Mouse (Mus musculus) monocyte, adult 5-6 weeks (primary cell): ENCODE results near the gene Gpn3. TPM values are rescaled to one million over a fixed set of nuclear protein-coding genes. Genes with fewer than 3 reads are reported as not detected.

ENCODE experiments used
- ATAC-seq: fragments of 153-309, 156-312 bp; replicated peaks from 2 replicates; pipeline ENCODE4 v1.8.0; 2017; ENCODE audit warnings: mild to moderate bottlenecking; ENCODE audit not compliant: low TSS enrichment, insufficient number of reproducible peaks, severe bottlenecking, poor library complexity, low FRiP score
- total RNA-seq: library from RNA; stranded (forward); fragments of 200-1000, 200-491, 200-594 nt; gene quantifications from 3 replicates; pipeline ENCODE4 v1.2.3, GENCODE M21; 2017

The Gpn3 gene
- total RNA-seq, 1 experiment from 2014 or later: 45.0 TPM

DNA sequence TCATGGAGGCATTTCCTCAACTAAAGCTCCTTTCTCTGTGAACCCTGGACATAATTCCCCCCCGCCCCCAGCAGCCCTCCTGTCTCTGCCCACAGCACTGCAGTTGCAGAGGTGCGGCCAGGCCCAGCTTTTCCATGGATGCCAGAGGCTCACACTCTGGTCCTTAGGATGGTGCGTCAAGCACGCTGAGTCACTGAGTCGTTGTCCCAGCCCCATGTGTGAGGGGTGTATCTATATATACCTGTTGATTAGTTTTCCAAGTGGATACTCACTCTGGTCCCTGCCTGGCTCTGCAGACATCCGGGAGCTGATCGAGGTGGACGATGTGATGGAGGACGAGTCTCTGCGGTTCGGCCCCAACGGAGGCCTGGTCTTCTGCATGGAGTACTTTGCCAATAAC, 6.5 kb downstream of the Gpn3 start:
- ATAC-seq: no peak

DNA sequence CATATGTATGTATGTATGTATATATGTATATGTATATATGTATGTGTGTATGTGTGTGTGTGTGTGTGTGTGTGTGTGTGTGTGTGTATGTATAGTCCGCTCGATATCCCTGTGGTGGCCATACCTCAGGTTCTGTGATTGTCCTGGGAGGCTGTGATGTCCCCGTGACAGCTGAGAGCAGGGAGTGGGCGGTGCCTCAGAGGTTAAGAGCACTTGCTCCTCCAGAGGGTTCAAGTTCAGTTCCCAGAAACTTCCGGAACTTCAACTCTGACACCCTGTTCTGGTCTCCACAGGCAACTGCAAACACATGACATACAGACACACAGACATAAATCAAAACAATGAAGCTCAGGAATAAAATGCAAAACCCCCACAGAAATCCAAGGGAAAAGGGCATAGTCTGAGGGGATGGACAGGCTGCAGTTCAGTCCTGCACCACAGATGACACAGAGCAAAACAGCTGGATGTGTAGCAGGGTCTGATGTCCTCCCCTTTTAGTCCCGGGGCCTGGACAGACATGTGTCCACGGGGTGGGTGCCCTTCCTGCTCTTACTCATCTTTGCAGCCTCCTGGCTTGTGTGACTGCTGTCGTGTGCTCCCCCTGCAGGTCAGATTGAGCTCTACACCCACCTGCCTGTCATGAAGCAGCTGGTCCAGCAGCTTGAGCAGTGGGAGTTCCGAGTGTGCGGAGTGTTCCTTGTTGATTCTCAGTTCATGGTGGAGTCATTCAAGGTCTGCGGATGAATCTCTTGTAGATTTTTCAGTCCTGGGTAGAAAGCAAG, 7.9 kb downstream of the Gpn3 start:
- peak; percentile 95 for ATAC-seq

DNA sequence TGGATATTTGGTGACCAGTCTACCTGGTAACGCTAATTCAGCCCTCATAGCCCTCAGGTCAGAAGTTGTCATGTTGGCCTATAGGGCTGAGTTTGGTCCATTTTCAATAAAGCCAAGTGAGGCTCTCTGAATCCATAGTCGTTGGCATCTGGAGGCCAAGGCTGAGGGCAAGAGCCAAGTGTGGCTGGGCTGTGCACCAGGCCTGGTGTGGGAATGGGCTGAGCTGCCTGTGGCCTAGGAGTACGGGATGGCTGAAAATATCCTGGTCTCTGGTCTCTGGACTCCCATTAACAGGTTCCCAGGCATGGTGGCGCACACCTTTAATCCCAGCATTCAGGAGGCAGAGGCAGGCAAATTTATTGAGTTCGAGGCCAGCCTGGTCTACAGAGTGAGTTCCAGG, 18.3 kb downstream of the Gpn3 start:
- ATAC-seq: no peak

DNA sequence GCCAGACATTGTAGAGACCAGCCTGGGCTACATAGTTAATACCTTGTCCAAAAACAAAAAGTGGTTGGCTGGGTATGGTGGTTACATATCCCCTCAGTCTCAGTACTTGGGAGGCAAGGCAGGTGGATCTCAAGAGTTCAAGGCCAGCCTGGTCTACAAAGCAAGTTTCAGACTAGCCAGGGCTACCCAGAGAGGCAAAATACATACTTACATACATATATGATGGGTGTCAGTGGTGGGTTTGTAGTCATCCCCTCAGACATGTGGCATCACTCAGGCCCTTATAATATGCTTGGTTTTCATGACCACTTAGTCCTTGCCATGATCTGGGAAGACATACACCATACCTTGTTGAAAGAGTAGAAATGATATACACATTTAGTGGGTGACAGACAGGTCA, 19.0 kb downstream of the Gpn3 start:
- no peak for ATAC-seq

DNA sequence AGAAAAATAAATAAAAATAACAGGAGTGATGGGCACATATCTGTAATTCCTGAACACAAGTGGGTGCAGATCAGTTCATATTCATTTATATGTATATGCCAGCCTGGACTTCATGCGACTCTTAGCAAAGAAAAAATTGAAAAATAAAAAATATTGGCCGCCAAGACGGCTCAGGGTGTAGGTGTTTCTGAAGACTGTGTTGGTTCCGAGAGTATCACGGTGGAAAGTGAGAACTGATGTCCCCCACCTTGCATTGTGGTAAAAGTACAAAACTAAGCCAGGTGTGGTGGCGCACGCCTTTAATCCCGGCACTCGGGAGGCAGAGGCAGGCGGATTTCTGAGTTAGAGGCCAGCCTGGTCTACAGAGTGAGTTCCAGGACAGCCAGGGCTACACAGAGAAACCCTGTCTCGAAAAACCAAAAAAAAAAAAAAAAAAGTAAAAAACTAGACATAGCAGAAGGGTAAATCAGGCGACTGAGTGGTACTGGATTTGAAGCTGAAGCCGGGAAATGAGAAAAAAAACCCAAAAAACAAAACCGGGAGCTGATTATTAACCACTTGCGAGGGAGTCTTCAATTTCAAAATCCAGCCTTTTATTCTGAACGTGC, 19.6 kb downstream of the Gpn3 start:
- ATAC-seq: no peak

DNA sequence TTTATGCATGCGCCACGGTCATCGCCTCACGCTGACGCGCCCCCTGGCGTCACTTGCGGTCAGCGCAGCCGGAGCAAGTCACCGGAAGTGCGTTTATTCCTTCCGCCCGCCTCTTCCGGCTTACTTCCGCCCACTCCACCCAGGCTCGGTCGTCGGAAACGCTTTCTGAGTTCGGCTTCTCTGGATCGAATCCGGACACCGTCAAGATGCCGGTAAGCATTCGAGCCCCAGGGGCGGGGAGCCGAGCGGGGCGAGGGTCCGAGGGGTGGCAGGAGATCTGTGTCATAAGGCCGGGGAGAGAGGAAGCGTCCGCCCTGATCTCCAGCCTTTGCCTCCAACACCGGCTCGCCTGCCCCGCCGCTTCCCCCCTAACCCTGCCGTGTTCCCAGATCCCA, 20.1 kb downstream of the Gpn3 start, which contains the start of gene Arpc3:
Gene Arpc3 (plus strand): TSS at position 93 of the 395 bp plus-strand sequence.
- ATAC-seq: peak; percentile 91

DNA sequence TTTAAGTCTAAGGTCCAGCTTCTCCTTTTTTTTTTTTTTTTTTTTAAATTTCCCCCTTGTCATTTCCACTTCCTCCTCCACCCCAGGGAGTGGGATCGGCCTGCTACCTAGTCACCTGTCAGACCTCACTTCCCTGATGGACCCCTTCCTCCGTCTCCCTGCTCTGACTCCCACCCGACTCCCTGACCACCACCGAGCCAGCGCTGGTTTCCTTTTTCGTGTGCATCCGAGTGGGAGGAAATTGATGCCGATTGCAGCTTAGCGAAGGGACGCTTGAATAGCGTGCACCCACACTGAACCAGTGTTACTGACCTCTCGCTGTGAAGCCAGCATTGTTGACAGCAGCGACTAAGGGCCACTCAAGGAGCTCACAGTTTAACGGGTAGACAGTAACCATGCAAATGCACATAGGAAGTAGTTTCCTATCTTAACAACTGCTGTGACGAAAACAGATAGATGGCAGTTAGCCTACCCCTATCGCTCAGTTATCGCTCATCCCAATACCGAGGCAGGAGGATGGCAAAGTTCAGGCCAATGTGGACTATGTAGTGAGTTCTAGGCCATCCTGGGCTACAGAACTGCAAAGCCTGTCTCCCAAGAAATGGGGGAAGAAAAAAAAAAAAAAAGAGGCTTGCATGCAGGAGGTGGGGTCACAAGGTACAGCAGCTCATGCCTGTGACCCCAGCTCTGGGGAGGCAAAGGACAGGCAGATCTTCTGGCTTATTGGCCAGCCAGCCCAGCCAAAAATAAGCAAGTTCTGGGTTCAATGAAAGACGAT, 20.7 kb downstream of the Gpn3 start:
- peak; percentile 20 for ATAC-seq

DNA sequence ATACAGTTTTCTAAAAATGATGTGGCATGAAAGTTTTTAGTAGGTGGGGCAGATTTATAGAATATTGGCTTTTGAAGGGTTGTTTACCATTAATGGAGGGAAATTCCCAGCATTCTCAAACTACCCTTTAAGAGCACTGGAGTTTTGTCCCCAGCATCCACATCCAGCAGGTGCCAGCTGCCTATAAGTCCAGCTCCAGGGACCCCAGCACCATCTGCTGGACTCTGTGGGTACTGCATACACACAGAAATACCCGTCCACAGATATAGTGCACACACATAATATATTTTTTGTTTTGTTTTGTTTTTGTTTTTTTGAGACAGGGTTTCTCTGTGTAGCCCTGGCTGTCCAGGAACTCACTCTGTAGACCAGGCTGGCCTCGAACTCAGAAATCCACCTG, 22.2 kb downstream of the Gpn3 start:
- ATAC-seq: peak; percentile 61; the same call in 1 of the 2 replicates

DNA sequence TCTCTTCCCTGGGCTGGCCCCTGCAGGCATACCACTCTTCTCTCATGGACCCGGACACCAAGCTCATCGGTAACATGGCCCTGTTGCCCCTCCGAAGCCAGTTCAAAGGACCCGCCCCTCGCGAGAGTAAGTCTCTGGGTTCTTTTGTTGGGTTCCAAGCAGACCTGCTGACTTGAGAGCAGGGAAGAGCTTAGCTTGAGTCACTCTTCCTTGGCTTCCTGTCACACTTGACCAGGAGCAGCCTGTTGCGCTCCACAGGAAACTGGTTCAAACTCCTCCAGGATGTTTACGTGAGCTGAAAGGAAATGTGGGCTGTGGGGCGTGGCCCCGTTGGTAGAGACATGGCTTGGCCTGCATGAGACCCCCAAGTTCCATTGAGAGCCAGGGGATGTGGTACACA, 25.1 kb downstream of the Gpn3 start:
- no peak for ATAC-seq

DNA sequence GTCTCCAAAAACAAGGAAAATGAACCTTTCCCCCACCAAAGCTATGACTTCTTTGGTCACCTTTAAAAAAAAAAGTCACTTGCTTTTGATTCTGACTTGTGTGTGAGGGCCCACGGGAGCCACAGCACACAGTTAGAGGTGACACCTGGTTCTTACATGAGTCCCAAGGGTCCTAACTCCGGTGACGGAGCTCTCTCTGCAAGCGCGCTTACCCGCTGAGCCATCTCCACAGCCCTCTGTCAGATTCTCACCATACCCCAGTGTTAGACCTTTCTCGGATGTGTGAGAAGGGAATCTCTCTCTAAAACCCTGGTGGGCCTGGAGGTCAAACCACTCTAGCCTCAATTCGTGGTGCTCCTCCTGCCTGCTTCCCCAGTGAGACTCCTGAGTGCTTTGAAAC, 25.8 kb downstream of the Gpn3 start:
- ATAC-seq: no peak

DNA sequence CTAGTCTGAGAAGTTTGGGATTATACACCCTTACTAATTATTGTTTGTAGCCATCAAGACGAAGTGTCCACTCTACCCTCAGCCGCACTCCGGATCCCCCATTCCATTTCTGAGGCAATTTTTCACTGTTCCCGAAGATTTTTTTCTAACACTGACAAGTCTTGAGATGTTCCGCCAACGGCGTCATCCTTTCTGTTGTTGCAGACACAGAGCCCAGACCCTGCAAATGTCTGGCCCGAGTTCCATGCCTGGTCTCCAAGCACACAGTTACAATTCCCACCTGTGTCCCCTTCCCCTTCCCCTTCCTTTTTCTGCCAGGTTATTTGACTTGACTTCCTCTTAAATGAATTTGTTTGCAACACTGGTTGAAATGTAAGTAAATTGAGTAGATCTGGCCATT, 28.2 kb downstream of the Gpn3 start:
- no peak for ATAC-seq

DNA sequence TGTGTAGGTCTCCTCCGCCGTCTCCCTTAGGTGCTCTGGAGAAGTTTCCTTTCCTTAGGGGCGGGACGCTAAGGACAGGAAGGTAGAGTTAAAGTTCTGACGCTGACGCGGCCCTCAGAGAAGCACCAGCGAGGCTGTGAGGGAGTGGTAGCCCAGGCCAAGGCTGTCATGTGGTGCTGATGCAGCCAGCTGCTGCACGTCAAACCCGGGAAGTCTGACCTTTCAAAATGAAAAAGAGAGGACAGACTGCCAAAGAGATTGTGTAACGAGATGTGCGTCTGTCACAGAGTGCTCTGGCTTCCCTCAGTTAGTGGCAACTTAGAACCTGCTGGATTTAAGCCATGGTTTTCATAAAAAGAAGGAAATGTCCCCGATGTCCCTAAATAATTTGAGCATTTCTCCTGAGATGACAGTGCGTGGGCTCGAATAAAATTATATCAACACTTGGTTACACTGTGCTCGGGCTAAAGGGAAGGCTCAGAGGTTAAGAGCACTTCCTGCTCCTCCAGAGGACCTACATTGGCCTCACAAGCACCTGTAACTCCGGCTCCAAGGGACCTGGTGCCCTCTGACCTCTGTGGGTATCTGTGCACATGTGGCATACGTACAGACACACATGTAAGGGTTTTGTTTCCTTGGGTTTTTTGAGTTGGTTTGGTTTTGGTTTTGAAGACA, 29.1 kb downstream of the Gpn3 start:
- peak; percentile 11; the same call in 1 of the 2 replicates for ATAC-seq

DNA sequence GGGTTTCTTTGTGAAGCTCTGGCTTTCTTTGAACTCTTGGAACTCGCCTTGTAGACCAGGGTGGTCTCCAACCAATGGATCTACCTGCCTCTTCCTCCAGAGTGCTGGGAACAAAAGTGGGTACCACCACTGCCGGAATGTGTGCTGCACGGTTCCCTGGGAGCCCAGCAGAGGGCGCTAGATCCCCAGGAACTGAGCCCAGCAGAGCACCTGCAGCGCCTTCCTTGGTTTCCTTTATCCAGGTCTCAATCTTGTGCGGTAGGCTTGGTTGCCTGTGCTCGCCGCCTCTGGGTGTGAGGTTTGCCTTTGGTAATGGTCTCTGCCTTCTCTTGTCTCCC, 29.6 kb downstream of the Gpn3 start:
- ATAC-seq: 0 out of 2 replicates have a peak, but pooled peaks have one; percentile 29

DNA sequence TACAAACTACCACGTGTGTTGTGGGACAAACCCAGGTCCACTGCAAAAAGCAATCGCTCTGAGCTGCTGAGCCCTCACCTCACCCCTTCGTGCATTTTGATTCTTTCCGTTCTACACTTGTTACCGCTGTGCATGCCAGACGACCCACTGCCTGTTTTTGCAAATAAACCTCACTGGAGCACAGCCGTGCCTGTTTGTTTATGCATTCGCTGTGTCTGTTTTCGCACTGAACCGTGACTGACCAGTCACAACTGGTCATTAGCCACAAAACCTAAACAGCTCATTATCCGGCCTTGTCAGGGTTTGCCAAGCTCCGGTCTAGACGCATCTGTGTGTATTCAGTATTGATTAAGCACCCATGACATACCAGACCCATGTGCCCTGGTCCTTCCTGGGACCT, 30.5 kb downstream of the Gpn3 start:
- no peak for ATAC-seq

DNA sequence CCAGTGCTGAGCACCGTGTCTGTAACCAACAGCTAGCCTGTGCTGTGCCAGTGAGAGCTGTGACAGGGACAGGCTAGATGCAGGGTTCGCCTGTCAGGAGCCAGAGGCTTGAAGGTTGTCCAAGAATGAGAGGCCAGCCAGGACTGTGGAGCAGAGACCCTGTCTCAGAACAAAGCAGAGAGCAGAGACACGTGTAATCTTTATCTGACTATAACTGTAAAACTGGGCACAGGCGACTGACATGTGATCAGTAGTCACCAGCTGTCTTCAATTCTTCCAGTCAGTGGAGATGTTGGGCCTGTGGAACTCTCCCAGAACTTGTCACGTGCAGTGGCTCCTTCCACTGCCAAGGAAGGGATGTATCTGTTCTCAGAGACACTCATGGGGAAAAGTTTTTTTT, 31.1 kb downstream of the Gpn3 start:
- ATAC-seq: no peak

DNA sequence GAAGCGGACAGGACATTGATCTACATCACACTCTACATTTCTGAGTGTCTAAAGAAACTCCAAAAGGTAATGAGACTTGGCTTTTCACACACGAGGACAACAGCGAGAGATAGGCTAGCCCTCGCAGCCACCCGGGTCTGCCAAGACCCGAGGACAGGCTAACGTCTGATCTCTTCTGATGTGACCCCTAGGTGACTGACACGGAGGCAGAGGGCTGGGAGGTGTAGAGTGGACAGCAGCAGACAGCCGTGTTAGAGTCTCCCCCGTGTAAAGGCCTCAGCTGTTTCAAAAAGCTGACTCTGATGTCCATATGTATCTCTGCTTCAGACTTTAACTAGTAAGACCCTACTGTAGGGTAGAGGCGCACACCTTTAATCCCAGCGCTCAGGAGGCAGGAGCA, 31.7 kb downstream of the Gpn3 start:
- ATAC-seq: no peak

DNA sequence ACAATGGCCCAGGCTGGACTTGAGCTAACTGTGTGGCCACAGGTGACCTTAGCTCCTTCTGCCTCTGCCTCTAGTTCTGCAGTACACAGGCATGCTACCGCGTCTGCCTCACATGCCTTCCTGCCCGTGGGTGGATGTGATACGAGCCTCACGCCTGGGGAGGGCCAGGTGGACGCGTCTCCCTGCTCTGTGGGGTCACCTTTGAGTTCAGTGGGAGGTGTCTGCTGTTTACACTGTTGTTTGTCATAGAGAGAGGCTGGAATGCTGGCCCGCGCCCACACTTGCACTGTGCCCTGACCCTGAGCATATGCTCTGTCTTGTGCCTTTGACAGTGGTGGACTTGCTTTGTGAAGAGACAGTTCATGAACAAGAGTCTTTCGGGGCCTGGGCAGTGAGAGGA, 33.9 kb downstream of the Gpn3 start:
- ATAC-seq: no peak

DNA sequence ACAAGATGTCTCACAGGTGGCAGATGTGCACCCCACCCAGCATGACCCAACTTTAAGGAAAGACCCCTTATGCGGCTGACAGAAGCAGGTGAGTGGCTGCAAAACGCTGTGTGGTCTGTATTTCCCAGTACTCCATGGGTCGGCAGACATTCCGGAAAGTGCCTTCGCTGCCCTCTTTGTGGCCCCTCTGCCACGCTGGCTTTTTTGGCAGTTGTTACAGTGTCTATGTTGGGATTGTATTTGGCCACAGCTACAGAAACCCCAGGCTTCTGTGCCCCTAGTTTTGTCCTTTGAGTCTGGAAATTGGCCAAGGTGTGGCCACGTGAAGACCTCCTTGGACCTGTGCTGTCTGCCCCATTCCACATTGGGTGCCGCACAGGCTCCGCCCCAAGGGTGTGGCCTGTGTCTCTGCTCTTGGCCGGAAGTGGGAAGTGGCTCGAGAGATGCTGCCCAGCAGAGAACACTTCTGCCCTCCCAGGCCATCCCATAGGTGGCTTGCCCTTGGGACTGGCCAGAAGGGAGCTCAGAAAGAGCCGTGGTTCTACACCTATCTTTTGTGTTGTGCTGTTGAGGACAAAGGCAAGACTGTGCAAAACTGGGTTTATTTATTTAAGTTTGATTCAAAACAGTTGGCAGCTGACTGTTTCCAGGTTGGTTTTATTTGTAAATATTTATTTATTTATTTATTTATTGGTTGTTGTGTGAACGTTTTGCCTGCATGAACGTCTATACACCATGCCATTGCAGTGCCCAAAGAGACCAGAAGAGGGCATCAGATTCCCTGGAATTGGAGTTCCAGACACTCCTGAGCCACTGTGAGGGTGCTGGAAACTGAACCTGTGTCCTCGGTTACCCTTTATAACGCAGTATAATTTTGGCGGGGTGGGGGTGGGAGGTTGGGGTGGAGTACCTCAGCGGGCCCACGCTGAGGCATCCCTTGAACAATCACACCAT, 38.3 kb downstream of the Gpn3 start:
- peak; percentile 29; the same call in 1 of the 2 replicates for ATAC-seq
